Mouse (Mus musculus) liver, postnatal 0 days (tissue): Measurements from ENCODE around the gene Ikbkg. TPM values are rescaled to one million over a fixed set of nuclear protein-coding genes. Genes with fewer than 3 reads are reported as not detected.
"Not testable (repeated sequence)": the region's sequence is repeated elsewhere in the genome, so short reads cannot be mapped to it uniquely, and the experiment has no call there.

ENCODE experiments used
- ATAC-seq: fragments of 200-750 bp; cut with Nextera tagmentation; 2 replicates; pipeline ENCODE4 v1.8.0; 2017; ENCODE audit warnings: mild to moderate bottlenecking, moderate library complexity
- DNase-seq: peaks from one replicate; pipeline ENCODE4 v3.0.0-alpha.2; 2016
- H3K27ac ChIP-seq: fragments of 300-500 bp; sonication (generic); 2 replicates; pipeline ENCODE4 v1.5.1; 2014; ENCODE audit warnings: antibody characterized with exemption, moderate library complexity, mild to moderate bottlenecking, low read depth
- H3K27me3 ChIP-seq: fragments of 300-500 bp; sonication (generic); 2 replicates; pipeline ENCODE4 v1.6.1; 2014; ENCODE audit warnings: low read length, control low read depth, mixed read lengths; ENCODE audit not compliant: insufficient read depth
- H3K36me3 ChIP-seq: fragments of 300-500 bp; sonication (generic); replicated peaks from 2 replicates; pipeline ENCODE4 v1.6.1; 2014; ENCODE audit warnings: mild to moderate bottlenecking, control low read depth, low read length, moderate library complexity, mixed read lengths; ENCODE audit not compliant: insufficient read depth
- H3K4me1 ChIP-seq: fragments of 300-500 bp; sonication (generic); 2 replicates; pipeline ENCODE4 v1.6.1; 2014; ENCODE audit warnings: antibody characterized with exemption, mild to moderate bottlenecking, control low read depth; ENCODE audit not compliant: insufficient read depth
- H3K4me2 ChIP-seq: fragments of 300-500 bp; sonication (generic); 2 replicates; pipeline ENCODE4 v1.6.1; 2014; ENCODE audit warnings: low read depth, mild to moderate bottlenecking, low read length, moderate library complexity, mixed read lengths
- H3K4me3 ChIP-seq: fragments of 300-500 bp; sonication (generic); 2 replicates; pipeline ENCODE4 v1.5.1; 2014; ENCODE audit warnings: low read depth, low read length
- H3K9ac ChIP-seq: fragments of 300-500 bp; sonication (generic); replicated peaks from 2 replicates; pipeline ENCODE4 v1.6.1; 2014; ENCODE audit warnings: mild to moderate bottlenecking, moderate library complexity
- H3K9me3 ChIP-seq: fragments of 300-500 bp; sonication (generic); 2 replicates; pipeline ENCODE4 v1.6.1; 2016; ENCODE audit warnings: mild to moderate bottlenecking, control low read depth, low read length, mixed read lengths
- CTCF ChIP-seq: sonication (generic); IDR thresholded peaks from 2 replicates; pipeline ENCODE4 v1.5.1; 2016; ENCODE audit warnings: antibody characterized with exemption, low read depth
- EP300 ChIP-seq: IDR thresholded peaks from 2 replicates; pipeline ENCODE4 v1.6.1; 2016; ENCODE audit warnings: antibody characterized with exemption, low read depth, mild to moderate bottlenecking
- WGBS: fragments of 180-500 bp; shearing (Covaris S2); extraction: QIAGEN DNeasy Blood & Tissue Kit; methylation state at CpG from one replicate; pipeline ENCODE4 v1.1.7; 2014; ENCODE audit not compliant: insufficient replicate concordance; 5-methylcytosine and 5-hydroxymethylcytosine counted together
- polyA plus RNA-seq: library from polyadenylated mRNA; unstranded; fragments of >200 nt; fragmentation: Nextera tagmentation; extraction: Ambion mirVana; gene quantifications from 2 replicates; pipeline ENCODE4 v1.2.1, GENCODE M21; 2015

Ikbkg gene
- polyA plus RNA-seq, 1 experiment from 2014 or later = 12.9 TPM

DNA sequence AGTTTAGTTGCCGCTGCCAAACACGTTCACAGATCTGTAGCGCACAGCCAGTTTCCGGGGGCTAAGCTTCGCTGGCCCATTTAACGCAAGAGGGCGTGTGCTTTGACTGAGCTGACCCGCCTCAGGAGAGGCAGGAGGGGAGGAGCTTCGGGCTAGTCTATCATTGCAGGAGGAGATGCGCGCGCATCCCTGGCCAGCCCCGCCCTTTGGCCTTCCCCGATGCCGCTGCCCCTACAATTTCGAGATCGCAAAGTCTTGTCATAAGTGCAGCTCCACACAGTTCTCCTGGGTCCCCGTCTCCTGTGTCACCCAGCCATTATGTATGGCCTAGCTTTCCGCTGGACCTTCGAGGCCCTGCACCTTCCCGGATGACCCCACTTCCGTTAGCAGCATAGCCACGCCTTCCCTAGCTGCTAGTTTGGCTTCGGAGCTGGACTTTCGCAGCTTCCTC, 35.8 kb downstream of the Ikbkg start, which contains the start of gene G6pdx:
Gene G6pdx, minus strand, starts transcription at position 369 of the 451 bp plus-strand sequence.
- peak; percentile 73 for ATAC-seq
- H3K4me3 ChIP-seq = peak within 1 kb of the TSS; percentile 61
- H3K9me3 ChIP-seq = no peaks in the 10 kb centered on the region
- WGBS = 20% methylated on average over 19 of the region's 25 CpGs
- TF ChIP-seq CTCF (peak; percentile 58), EP300 (no peak)
- H3K4me1 ChIP-seq = peaks cover 5% of the 10 kb centered on the region
- H3K36me3 ChIP-seq = peaks cover 8% of the 10 kb centered on the region
- H3K9ac ChIP-seq = peak within 1 kb of the TSS; percentile 71
- H3K27me3 ChIP-seq = no peaks in the 10 kb centered on the region
- H3K4me2 ChIP-seq = peak within 1 kb of the TSS; percentile 80
- H3K27ac ChIP-seq = peak within 1 kb of the TSS; percentile 95
- peak; percentile 91 for DNase-seq

DNA sequence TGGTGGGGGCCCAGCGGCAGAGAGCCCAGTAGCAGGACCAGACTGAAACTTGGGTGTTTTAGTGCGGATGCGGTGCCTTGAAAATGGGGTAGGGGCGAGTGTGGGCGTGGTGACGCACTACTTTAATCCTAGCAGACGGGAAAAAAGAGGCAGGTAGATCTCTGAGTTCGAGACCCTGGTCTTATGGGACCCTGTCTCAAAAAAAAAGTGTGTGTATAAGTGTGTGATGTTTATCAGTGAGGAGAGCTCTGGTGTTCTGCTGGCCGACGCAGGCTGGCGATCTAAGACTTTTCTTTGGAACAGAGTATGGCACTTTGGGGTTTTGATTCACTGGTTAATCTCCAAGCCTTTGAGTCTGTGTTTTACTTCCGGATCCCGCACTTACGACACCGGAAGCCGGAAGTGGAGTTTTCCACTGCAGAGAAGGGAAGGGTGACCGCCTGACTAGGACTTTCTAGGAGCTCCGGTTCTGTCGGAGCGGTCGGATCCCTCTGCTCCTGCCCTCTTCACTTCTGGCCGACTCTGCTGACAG, 36.3 kb downstream of the Ikbkg start:
- peak; percentile 77 for DNase-seq
- Histone ChIP-seq H3K9me3 (no peaks in the 10 kb centered on the region), H3K36me3 (peaks cover 10% of the 10 kb centered on the region), H3K27ac (peak overlapping the region; percentile 95), H3K9ac (peak overlapping the region; percentile 71), H3K27me3 (no peaks in the 10 kb centered on the region), H3K4me3 (peak overlapping the region; percentile 61), H3K4me1 (peaks cover 5% of the 10 kb centered on the region), H3K4me2 (peak overlapping the region; percentile 80)
- TF ChIP-seq EP300 = no peak
- TF ChIP-seq CTCF = no peak
- ATAC-seq = peak; percentile 67
- 16% methylated on average over 22 of the region's 22 CpGs for WGBS

DNA sequence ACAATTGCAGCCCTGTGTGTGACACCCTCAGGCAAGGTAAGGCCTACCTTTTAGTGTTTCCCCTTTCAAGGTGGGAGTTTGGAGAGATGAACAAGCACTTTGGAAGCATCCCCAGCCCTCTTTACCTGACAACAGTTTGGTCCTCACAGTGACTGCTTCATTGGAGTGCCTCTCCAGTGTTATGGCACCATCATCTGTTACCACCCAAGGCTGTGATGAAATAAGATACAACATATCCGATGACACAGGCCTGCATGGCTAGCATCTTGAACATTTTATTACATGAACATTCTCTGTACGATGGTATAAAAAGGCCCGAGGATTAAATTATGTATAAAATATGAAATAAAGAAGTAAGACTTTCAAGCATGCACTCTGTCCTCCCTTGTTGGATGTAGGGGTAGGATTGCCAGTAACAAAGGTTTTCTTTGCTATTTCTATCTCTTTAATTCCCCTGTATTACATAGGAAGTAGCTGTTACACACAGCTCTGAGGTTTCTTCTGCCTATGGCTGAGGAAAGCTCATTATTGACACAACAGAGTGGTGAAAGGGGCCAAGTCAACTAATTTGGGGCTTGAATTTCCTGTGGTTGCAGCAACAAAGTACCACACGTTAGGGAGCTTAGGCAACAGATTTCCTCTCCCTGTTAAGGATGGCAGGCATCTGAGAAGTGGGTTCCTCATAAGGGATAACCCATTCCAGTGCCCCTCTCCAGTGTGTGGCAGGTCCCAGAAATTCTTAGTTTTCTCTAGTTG, 58.2 kb downstream of the Ikbkg start:
- H3K27me3 ChIP-seq = no peaks in the 10 kb centered on the region
- H3K4me3 ChIP-seq = no peak overlapping the region
- H3K27ac ChIP-seq = 0 out of 2 replicates have a peak overlapping the region, but pooled peaks have one; percentile 29
- H3K9ac ChIP-seq = no peak overlapping the region
- H3K36me3 ChIP-seq = peaks cover 15% of the 10 kb centered on the region
- WGBS = 64% methylated on average over 4 of the region's 4 CpGs
- no peaks in the 10 kb centered on the region for H3K9me3 ChIP-seq
- no peak for TF ChIP-seq CTCF
- no peak for TF ChIP-seq EP300
- ATAC-seq = no peak
- no peak for DNase-seq
- no peak overlapping the region for H3K4me2 ChIP-seq
- no peaks in the 10 kb centered on the region for H3K4me1 ChIP-seq

DNA sequence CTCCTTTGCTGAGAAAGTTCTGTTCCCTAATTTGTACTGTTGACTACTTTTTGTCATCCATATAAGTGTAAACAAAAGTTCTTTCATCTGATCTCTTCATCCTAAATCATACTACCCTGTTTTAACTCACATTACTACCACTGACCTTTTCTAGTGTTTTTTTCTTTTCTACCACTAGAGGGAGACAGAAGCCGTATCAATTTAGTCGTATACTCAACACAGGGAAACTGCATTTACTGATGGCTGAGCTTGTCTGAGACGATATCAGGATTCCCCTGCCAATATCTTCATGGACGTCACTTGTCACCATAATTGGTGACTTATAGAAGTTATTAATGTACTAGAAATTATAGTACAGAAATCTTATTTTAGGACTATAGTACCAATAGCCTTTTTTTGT, 59.7 kb downstream of the Ikbkg start:
- no peaks in the 10 kb centered on the region for H3K9me3 ChIP-seq
- ATAC-seq = no peak
- WGBS = 12% methylated on average over 4 of the region's 4 CpGs
- H3K27ac ChIP-seq = no peak overlapping the region
- H3K4me2 ChIP-seq = no peak overlapping the region
- H3K27me3 ChIP-seq = no peaks in the 10 kb centered on the region
- no peak overlapping the region for H3K4me3 ChIP-seq
- TF ChIP-seq EP300 = no peak
- peak; percentile 76 for TF ChIP-seq CTCF
- no peaks in the 10 kb centered on the region for H3K4me1 ChIP-seq
- DNase-seq = no peak
- peaks cover 13% of the 10 kb centered on the region for H3K36me3 ChIP-seq
- no peak overlapping the region for H3K9ac ChIP-seq

DNA sequence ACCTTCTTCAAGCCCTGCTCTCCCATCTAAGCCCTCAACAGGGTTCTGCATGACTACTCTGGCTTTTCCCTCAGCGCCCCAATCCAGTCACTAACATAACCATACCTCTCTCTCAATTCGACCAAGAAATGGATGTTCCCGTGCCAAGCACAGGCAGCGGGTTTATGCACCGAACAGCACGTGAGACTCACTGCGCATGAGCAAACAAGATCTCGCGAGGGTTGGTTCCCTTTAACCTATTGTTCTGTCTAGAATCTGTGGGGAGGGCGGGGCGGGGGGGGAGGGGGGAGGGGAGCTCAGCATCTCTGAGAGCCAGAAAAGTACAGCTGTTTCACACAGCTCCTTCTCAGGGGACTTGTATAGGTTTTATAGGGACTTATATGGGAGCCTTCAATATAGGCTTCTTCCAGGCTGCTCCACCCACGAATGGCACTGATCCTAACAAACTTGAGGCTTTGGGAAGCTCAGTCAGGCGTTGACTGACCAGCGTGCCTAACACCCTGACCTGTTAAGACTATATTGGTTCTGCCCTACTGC, 88.3 kb downstream of the Ikbkg start, which contains the start of gene Gm6880:
Gene Gm6880, minus strand, starts transcription at position 51 of the 537 bp plus-strand sequence.
- H3K27ac ChIP-seq, H3K9ac ChIP-seq, H3K36me3 ChIP-seq, ATAC-seq, H3K4me3 ChIP-seq, H3K9me3 ChIP-seq, H3K4me1 ChIP-seq, H3K27me3 ChIP-seq, H3K4me2 ChIP-seq, DNase-seq: not testable (repeated sequence)
- WGBS = 71% methylated on average over 12 of the region's 14 CpGs

DNA sequence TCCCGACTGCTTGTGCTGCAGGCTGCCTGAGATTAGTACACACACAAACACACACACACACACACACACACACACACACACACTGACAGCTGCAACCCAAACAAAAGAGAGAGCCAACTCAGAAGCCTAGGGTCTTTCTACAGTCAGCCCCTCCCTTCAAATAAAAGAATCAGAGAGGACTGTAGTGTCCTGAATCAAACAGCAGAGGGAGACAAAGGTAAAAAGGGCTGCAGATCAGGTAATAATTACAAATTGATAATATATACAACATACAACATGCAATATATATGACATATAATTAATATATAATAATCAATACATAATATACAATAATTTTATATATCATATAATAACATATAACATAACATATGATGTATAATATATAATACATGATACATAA, 104.0 kb downstream of the Ikbkg start:
- no peaks in the 10 kb centered on the region for H3K36me3 ChIP-seq
- no peak overlapping the region for H3K27ac ChIP-seq
- WGBS = 78% methylated on average over 1 of the region's 1 CpGs
- no peak overlapping the region for H3K4me3 ChIP-seq
- no peak overlapping the region for H3K4me2 ChIP-seq
- no peaks in the 10 kb centered on the region for H3K4me1 ChIP-seq
- no peak overlapping the region for H3K9ac ChIP-seq
- no peaks in the 10 kb centered on the region for H3K27me3 ChIP-seq
- ATAC-seq (no peak), DNase-seq (no peak)
- peak; percentile 44 for TF ChIP-seq CTCF
- no peak for TF ChIP-seq EP300
- no peaks in the 10 kb centered on the region for H3K9me3 ChIP-seq

Other genes with a start within 250 kb of the Ikbkg start
- gene Tex28, start 225.5 kb upstream of the Ikbkg start, polyA plus RNA-seq = not detected in 2 replicates
- not detected in 2 replicates for gene Tktl1, start 216.0 kb upstream of the Ikbkg start, polyA plus RNA-seq
- gene Flna, start 143.5 kb upstream of the Ikbkg start, polyA plus RNA-seq = 30.2 and 34.1 TPM in 2 replicates
- gene Emd, start 138.6 kb upstream of the Ikbkg start, polyA plus RNA-seq = 6.8 and 7.4 TPM in 2 replicates
- gene Rpl10, start 122.5 kb upstream of the Ikbkg start, polyA plus RNA-seq = 438 and 471 TPM in 2 replicates
- 30.4 and 31.2 TPM in 2 replicates for gene Taz, start 111.4 kb upstream of the Ikbkg start, polyA plus RNA-seq
- 10.0 and 10.8 TPM in 2 replicates for gene Dnase1l1, start 111.0 kb upstream of the Ikbkg start, polyA plus RNA-seq
- 58.4 and 62.6 TPM in 2 replicates for gene Atp6ap1, start 96.2 kb upstream of the Ikbkg start, polyA plus RNA-seq
- gene Gdi1, start 88.3 kb upstream of the Ikbkg start, polyA plus RNA-seq = 27.6 and 35.8 TPM in 2 replicates
- 20.1 and 21.9 TPM in 2 replicates for gene Fam50a, start 80.3 kb upstream of the Ikbkg start, polyA plus RNA-seq
- 0.25 and 0.37 TPM in 2 replicates for gene Plxna3, start 64.2 kb upstream of the Ikbkg start, polyA plus RNA-seq
- gene Lage3, start 39.7 kb upstream of the Ikbkg start, polyA plus RNA-seq = 46.6 and 48.3 TPM in 2 replicates
- 38.3 TPM in 2 replicates for gene Ubl4a, start 20.1 kb upstream of the Ikbkg start, polyA plus RNA-seq
- 7.7 and 7.8 TPM in 2 replicates for gene Slc10a3, start 19.9 kb upstream of the Ikbkg start, polyA plus RNA-seq
- 9.7 and 11.1 TPM in 2 replicates for gene Fam3a, start within 50 bp of the Ikbkg start, polyA plus RNA-seq
- 21.9 and 24.3 TPM in 2 replicates for gene G6pdx, start 35.9 kb downstream of the Ikbkg start, polyA plus RNA-seq
- not detected in 2 replicates for gene Gm6880, start 88.1 kb downstream of the Ikbkg start, polyA plus RNA-seq
- not detected in 2 replicates for gene Olfr1326-ps1, start 181.6 kb downstream of the Ikbkg start, polyA plus RNA-seq
- not detected in 2 replicates for gene Olfr1325, start 199.4 kb downstream of the Ikbkg start, polyA plus RNA-seq